Mouse (Mus musculus) activated CD4-positive, CD25-positive, alpha-beta regulatory T cell, adult 4 months (primary cell): Measurements from ENCODE around the gene Tlk2. TPM values are rescaled to one million over a fixed set of nuclear protein-coding genes. Genes with fewer than 3 reads are reported as not detected.
"Not testable (repeated sequence)": the region's sequence is repeated elsewhere in the genome, so short reads cannot be mapped to it uniquely, and the experiment has no call there.

ENCODE experiments used
- ATAC-seq: one replicate; pipeline ENCODE4 v1.8.0; 2017
- polyA plus RNA-seq, 2 experiments: library from polyadenylated mRNA; unstranded; fragments of 100-300 nt; shearing (Covaris generic); gene quantifications; one replicate each; pipeline ENCODE4 v1.2.1; 2017

Tlk2 gene
- polyA plus RNA-seq, result 10 to 100 TPM; 15.4 to 16.8 TPM

DNA sequence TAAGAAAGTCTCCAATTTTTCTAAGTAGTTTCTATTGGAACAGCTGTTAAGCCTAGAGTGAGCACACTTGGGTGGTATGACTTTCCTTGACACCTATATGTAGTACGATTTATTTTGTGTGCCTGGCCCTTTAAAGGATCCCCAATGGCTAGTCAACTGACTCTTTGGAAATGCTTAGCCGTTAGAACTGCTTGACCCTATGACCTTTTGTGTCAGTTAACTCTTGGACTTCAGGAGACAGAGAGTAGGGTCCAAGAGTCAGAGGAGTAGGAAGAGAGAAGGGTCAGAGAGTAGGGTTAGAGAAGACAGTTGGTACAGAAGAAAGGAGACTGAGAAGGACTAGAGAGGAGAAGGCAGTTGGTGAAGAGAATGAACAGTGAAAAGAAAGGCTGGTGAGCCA, at the start of gene Tlk2:
Tlk2 (plus strand) TSS at position 292 of the 400 bp plus-strand sequence.
- no peak for ATAC-seq

DNA sequence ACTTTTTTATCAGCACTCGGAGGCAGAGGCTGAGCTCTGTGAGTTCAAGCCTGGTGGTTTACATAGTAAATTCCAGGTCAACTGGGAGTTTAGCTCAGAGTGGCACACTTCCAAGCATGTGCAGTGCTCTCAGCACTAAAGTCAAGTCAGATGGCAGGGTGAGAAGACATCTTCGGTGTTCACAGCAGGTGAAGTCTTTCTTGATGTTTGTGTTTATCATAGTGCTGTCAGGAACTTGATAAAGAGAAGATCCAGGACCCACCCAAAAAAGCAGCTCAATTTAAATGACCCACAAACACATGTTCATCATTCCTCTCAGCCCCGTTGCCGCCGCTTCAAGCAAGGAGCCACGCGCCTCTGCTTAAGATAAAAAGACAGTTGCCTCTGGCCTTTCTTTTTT, 42.9 kb upstream of the Tlk2 start:
- ATAC-seq, result no peak

DNA sequence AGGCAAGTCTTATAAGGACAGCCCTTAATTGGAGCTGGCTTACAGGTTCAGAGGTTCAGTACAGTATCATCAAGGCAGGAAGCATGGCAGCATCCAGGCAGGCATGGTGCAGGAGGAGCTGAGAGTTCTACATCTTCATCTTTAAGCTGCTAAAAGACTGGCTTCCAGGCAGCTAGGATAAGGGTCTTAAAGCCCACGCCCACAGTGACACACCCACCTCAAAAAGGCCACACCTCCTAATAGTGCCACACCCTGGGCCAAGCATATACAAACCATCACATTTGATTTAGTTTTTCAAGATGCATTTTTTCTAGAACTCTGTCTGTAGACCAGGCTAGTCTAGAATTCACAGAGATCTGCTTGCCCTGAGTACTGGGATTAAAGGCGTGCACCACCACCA, 41.4 kb upstream of the Tlk2 start:
- ATAC-seq, result not testable (repeated sequence)

GRCm38 (mm10) chr11:105140512-105140911, 38.1 kb upstream of the Tlk2 start:
- ATAC-seq, result not testable (repeated sequence)

GRCm38 (mm10) chr11:105141115-105141514, 37.5 kb upstream of the Tlk2 start:
- no peak for ATAC-seq

DNA sequence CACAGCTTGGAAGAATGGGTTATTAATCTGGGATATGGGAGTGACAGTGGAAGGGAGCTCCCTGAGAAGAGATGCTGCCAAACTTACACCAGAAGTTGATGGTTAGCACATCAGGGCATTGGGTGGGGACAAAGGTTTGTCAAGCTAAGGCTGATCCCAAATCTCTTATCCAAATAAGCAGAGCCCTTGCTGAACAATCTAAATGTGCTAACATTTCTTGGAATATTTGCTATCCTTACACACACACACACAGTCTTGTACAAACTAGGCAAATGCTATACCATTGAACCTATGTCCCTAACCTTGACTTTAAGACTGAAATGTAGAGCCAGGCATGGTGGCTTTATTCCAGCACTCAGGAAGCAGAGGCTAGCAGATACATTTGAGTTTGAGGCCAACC, 35.0 kb upstream of the Tlk2 start:
- no peak for ATAC-seq

DNA sequence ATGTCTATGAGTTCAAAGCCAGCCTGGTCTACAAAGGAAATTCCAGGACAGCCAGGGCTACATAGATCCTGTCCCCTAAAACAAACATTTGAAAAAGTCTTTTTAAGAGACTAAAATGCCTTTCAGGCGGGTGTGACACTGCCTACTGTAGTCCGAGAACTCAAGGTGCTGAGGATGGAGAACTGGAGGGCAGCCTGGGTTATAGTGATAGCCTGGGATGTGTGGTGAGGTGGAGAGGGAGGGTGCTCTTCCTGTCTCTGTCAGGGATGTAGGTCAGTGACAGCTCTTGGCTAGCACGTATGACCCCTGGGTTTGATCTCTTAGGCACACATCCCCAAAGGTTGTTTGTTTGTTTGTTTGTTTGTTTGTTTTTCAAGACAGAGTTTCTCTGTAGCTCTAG, 34.5 kb upstream of the Tlk2 start:
- ATAC-seq, result no peak

GRCm38 (mm10) chr11:105144508-105145210, 33.9 kb upstream of the Tlk2 start:
- no peak for ATAC-seq

GRCm38 (mm10) chr11:105145211-105145610, 33.4 kb upstream of the Tlk2 start:
- no peak for ATAC-seq

- no peak for ATAC-seq
Measured at GRCm38 (mm10) chr11:105146593-105146992, 32.0 kb upstream of the Tlk2 start, which contains the start of gene Gm10842. Gm10842 (plus strand) TSS chr11:105146893.

GRCm38 (mm10) chr11:105149353-105149752, 29.3 kb upstream of the Tlk2 start:
- no peak for ATAC-seq

GRCm38 (mm10) chr11:105149766-105150165, 28.8 kb upstream of the Tlk2 start:
- no peak for ATAC-seq

GRCm38 (mm10) chr11:105150691-105151090, 27.9 kb upstream of the Tlk2 start:
- ATAC-seq, result no peak

GRCm38 (mm10) chr11:105151226-105152016, 27.2 kb upstream of the Tlk2 start:
- ATAC-seq, result peak; percentile 36

- no peak for ATAC-seq
Measured at GRCm38 (mm10) chr11:105152017-105152300, 26.6 kb upstream of the Tlk2 start.

DNA sequence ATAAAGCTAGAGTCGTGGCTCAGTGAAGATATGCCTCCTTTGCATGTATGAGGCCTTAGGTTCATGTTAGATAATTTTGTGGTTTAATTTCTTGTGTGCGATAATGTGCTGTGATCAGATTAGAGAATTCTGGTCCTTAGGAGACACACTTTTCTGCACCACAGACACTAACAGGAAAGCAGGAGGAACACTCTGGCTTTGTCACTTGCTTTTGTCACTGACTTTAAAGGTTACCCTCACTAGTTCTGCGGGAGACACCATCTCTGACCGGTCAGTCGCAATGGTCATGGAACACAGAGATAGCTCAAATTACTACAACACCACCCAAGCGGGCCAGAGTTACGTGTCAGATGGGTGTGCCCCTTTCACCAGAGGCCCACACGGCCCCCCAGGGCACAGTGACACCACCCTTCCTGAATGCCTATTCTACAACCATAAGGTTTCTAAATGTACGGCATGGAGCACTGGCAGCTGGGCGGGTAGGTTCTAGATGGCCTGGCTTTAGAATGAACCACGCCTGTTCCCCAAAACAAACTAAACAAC, 26.2 kb upstream of the Tlk2 start:
- no peak for ATAC-seq

DNA sequence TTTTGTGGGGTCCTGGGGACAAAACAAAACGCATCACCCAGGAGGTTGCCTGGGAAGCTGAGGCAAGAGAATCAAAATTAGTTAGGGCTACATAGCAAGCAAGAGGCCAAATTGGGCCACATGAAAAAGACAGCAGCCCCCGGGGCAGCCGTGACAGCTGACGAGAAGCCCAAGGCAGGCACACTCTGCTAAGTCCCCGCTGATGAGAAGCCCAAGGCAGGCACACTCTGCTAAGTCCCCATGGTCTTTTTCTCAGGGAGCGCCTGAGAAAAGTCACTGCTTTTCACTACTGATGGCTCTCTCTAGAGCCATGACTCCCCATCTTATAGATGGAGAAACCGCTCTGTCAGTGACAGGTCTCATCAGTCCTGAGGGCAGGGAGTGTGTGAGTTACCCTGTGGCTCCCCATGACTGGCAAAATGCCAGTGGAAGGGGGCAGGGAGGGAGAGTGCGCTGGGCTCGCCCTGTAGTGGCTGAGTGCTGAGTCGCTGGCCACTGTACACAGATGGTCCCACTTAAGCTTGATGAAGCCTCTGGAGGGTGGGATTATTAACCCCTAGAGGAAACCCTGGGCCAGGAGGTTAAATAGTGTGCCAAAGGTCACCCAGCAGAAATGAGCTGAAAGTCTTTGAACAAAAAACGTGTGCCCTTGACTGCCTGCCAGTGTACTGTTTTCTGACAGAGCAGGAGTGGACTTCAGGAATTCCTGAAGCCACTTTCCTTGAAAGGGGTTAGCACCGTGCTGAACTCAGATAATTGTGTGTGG, 25.4 kb upstream of the Tlk2 start:
- no peak for ATAC-seq

DNA sequence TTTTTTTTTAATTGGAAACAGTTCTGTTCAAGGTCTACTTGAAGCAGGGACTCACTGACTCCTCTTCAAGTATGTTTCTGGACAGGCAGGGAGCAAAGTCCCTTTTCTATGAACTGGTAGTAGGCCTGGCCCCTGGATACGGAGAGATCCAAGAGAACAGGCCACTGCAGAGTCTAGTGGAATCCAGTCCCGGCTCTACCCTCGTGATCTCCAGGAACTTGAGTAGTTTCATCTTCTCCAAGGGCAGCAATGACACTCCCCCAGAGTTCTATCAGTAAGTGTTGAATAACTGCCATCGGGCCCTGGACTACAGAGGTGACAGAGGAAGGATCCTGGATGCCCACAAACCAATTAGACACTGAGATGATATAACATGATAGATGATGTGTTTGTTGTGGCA, 22.7 kb upstream of the Tlk2 start:
- ATAC-seq, result no peak

GRCm38 (mm10) chr11:105156748-105157267, 21.8 kb upstream of the Tlk2 start:
- no peak for ATAC-seq

- no peak for ATAC-seq
Measured at GRCm38 (mm10) chr11:105158047-105158446, 20.6 kb upstream of the Tlk2 start.

GRCm38 (mm10) chr11:105159673-105160360, 18.8 kb upstream of the Tlk2 start:
- no peak for ATAC-seq

DNA sequence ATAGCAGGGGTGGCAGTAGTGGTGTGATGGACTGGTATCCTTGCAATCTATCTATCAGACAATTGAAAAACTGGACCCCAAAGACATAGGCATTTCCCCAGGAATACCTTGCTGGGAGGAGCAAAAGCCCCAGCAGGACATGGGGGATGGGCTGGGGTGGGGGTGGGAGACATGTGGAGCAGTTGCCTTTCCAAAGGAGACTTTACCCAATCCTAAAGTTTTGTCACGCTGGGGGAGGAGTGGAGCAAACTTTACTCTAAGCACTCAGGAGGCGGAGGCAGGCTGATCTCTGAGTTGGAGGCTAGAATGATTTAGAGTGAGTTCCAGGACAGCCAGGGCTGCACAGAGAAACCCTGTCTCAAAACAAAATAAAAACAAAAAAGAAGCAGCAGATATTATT, 17.2 kb upstream of the Tlk2 start:
- no peak for ATAC-seq
